Mouse (Mus musculus) heart, adult 2 months (tissue): Measurements from ENCODE around the gene Ifit1bl1.

ENCODE experiments used
- CTCF ChIP-seq: fragments of 200-600 bp; IDR thresholded peaks from 2 replicates; pipeline ENCODE4 v1.8.1; 2022; ENCODE audit warnings: antibody characterized with exemption, mild to moderate bottlenecking, moderate library complexity
- POLR2A ChIP-seq: fragments of 200-500 bp; IDR thresholded peaks from 2 replicates; pipeline ENCODE4 v1.6.1; 2011; ENCODE audit warnings: mild to moderate bottlenecking, low read depth, low read length, control low read depth; ENCODE audit not compliant: insufficient read depth

GRCm38 (mm10) chr19:34598341-34598740 lies 3.4 kb downstream of the Ifit1bl1 start:
- no peak for TF ChIP-seq POLR2A
- no peak for TF ChIP-seq CTCF
